Comparison of ENCODE assay signal across 1 mouse cellular context in the genomic region with DNA sequence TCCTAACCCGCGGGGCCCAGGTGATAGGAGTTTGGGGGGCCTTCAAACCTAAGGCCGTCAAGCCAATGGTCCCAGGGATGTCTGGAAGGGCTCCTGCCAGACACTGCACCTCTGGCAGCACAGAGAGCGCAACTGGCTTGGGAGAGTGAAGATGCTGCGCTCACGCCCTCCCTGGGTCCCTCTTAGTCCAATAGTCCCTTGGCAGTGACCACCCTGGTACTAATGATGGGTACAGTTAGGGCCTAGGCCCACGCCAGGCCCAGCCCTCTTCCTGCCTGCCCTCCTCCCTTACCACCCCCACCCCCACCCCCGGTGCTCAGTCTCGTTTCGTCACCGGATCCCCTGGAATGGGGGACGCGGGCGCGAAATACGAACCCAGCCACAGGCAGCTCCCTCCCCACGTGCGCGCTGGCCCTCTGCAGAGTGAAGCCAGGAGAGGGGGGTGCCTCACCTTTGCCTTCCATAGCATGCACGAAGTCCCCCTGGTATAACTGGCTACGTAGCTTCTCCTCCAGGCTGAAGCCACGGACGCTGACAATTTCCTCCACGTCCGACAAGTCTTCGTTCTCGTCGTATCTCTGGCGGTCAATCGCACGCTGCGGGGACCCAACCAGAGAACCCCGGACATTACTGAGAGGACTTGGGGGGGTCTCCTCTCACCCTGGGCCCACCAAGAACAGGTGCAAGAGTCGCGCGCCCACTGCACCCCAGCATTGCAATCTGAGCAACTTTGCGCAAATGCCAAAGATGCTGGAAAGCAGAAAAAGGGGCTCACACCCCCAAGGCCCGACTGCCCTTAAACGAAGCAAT.
TF ChIP-seq lines count a peak whose summit lies in the region.

No protein-coding gene starts in this region.

TF ChIP-seq in MEL, 35 proteins besides CTCF, POLR2A, EP300 and RAD21:
- TF ChIP-seq MXI1 (IDR thresholded peaks at IDR 0.05; ENCODE audit: low read depth, low read length) (peak; percentile 3; the same call in 1 of the 2 replicates), BHLHE40 (IDR thresholded peaks at IDR 0.05; ENCODE audit: borderline replicate concordance, low read depth, low read length) (no peak)
TF ChIP-seq in MEL: peak in this region for 1.
